Mouse (Mus musculus) liver, embryonic 14.5 days (tissue): ENCODE measurements at regions not wholly inside any gene's neighbourhood (a gene's known extent, or its start where the extent isn't known, plus 50 kb on each side); places are given as distances from the start of the nearest gene placed in this dataset.

Experiments
- CTCF ChIP-seq: IDR thresholded peaks from 2 replicates; pipeline ENCODE4 v1.5.1; 2016; ENCODE audit warnings: antibody characterized with exemption, low read depth, control low read depth
- EP300 ChIP-seq: IDR thresholded peaks from 2 replicates; pipeline ENCODE4 v1.6.1; 2016; ENCODE audit warnings: antibody characterized with exemption, low read depth

- TF ChIP-seq EP300 (no peak), CTCF (no peak)
These were observed 1169.9 kb downstream of the Mat2b start for GRCm38 (mm10) chr11:39524866-39525649.
